Mouse (Mus musculus): ENCODE results near the gene Dvl1. TPM values are rescaled to one million over a fixed set of nuclear protein-coding genes. Genes with fewer than 3 reads are reported as not detected.

Gene Dvl1
- polyA plus RNA-seq, 1 experiment from 2014 or later, result 11.0 TPM

Other genes with a start within 250 kb of the Dvl1 start
- gene Slc35e2, start 246.0 kb upstream of the Dvl1 start, polyA plus RNA-seq (2014; fragmentation: Nextera tagmentation; extraction: Ambion mirVana), result 13.4 and 14.5 TPM in 2 replicates
- gene Cdk11b, start 222.5 kb upstream of the Dvl1 start, polyA plus RNA-seq (2014; fragmentation: Nextera tagmentation; extraction: Ambion mirVana), result 57.9 and 64.9 TPM in 2 replicates
- not detected in 2 replicates for gene Gm10563, start 202.0 kb upstream of the Dvl1 start, polyA plus RNA-seq (2014; fragmentation: Nextera tagmentation; extraction: Ambion mirVana)
- 13.6 and 13.7 TPM in 2 replicates for gene Mmp23, start 194.0 kb upstream of the Dvl1 start, polyA plus RNA-seq (2014; fragmentation: Nextera tagmentation; extraction: Ambion mirVana)
- gene Mib2, start 178.2 kb upstream of the Dvl1 start, polyA plus RNA-seq (2014; fragmentation: Nextera tagmentation; extraction: Ambion mirVana), result 10.4 and 12.2 TPM in 2 replicates
- 0.86 and 1.4 TPM in 2 replicates for gene Fndc10, start 153.1 kb upstream of the Dvl1 start, polyA plus RNA-seq (2014; fragmentation: Nextera tagmentation; extraction: Ambion mirVana)
- gene Ssu72, start 142.6 kb upstream of the Dvl1 start, polyA plus RNA-seq (2014; fragmentation: Nextera tagmentation; extraction: Ambion mirVana), result 122 and 125 TPM in 2 replicates
- gene Tmem240, start 112.6 kb upstream of the Dvl1 start, polyA plus RNA-seq (2014; fragmentation: Nextera tagmentation; extraction: Ambion mirVana), result 0.69 and 0.70 TPM in 2 replicates
- gene Atad3a, start 86.3 kb upstream of the Dvl1 start, polyA plus RNA-seq (2014; fragmentation: Nextera tagmentation; extraction: Ambion mirVana), result 156 and 161 TPM in 2 replicates
- 1.2 and 1.3 TPM in 2 replicates for gene Vwa1, start 72.7 kb upstream of the Dvl1 start, polyA plus RNA-seq (2014; fragmentation: Nextera tagmentation; extraction: Ambion mirVana)
- 0.25 and 0.39 TPM in 2 replicates for gene Tmem88b, start 61.5 kb upstream of the Dvl1 start, polyA plus RNA-seq (2014; fragmentation: Nextera tagmentation; extraction: Ambion mirVana)
- not detected in 2 replicates for gene Ankrd65, start 57.0 kb upstream of the Dvl1 start, polyA plus RNA-seq (2014; fragmentation: Nextera tagmentation; extraction: Ambion mirVana)
- 312 and 326 TPM in 2 replicates for gene Mrpl20, start 44.5 kb upstream of the Dvl1 start, polyA plus RNA-seq (2014; fragmentation: Nextera tagmentation; extraction: Ambion mirVana)
- gene Ccnl2, start 34.9 kb upstream of the Dvl1 start, polyA plus RNA-seq (2014; fragmentation: Nextera tagmentation; extraction: Ambion mirVana), result 132 and 140 TPM in 2 replicates
- 199 and 212 TPM in 2 replicates for gene Aurkaip1, start 16.1 kb upstream of the Dvl1 start, polyA plus RNA-seq (2014; fragmentation: Nextera tagmentation; extraction: Ambion mirVana)
- gene Mxra8, start 7.7 kb upstream of the Dvl1 start, polyA plus RNA-seq (2014; fragmentation: Nextera tagmentation; extraction: Ambion mirVana), result 14.9 and 16.6 TPM in 2 replicates
- 0.22 and 0.26 TPM in 2 replicates for gene Tas1r3, start 16.0 kb downstream of the Dvl1 start, polyA plus RNA-seq (2014; fragmentation: Nextera tagmentation; extraction: Ambion mirVana)
- gene Cptp, start 22.0 kb downstream of the Dvl1 start, polyA plus RNA-seq (2014; fragmentation: Nextera tagmentation; extraction: Ambion mirVana), result 16.4 and 16.9 TPM in 2 replicates
- gene Ints11, start 22.1 kb downstream of the Dvl1 start, polyA plus RNA-seq (2014; fragmentation: Nextera tagmentation; extraction: Ambion mirVana), result 79.3 and 86.8 TPM in 2 replicates
- 48.5 and 49.1 TPM in 2 replicates for gene Pusl1, start 44.4 kb downstream of the Dvl1 start, polyA plus RNA-seq (2014; fragmentation: Nextera tagmentation; extraction: Ambion mirVana)
- 16.1 and 17.9 TPM in 2 replicates for gene Acap3, start 44.4 kb downstream of the Dvl1 start, polyA plus RNA-seq (2014; fragmentation: Nextera tagmentation; extraction: Ambion mirVana)
- gene Ube2j2, start 96.4 kb downstream of the Dvl1 start, polyA plus RNA-seq (2014; fragmentation: Nextera tagmentation; extraction: Ambion mirVana), result 123 TPM in 2 replicates
- 56.9 and 59.0 TPM in 2 replicates for gene C1qtnf12, start 114.9 kb downstream of the Dvl1 start, polyA plus RNA-seq (2014; fragmentation: Nextera tagmentation; extraction: Ambion mirVana)
- gene B3galt6, start 145.2 kb downstream of the Dvl1 start, polyA plus RNA-seq (2014; fragmentation: Nextera tagmentation; extraction: Ambion mirVana), result 12.1 and 13.0 TPM in 2 replicates
- 130 TPM in 2 replicates for gene Sdf4, start 145.5 kb downstream of the Dvl1 start, polyA plus RNA-seq (2014; fragmentation: Nextera tagmentation; extraction: Ambion mirVana)
- gene Tnfrsf4, start 166.4 kb downstream of the Dvl1 start, polyA plus RNA-seq (2014; fragmentation: Nextera tagmentation; extraction: Ambion mirVana), result 0.85 TPM in 1 of 2 replicates, not detected in the other
- 0.92 and 1.0 TPM in 2 replicates for gene Tnfrsf18, start 178.8 kb downstream of the Dvl1 start, polyA plus RNA-seq (2014; fragmentation: Nextera tagmentation; extraction: Ambion mirVana)
- 0.12 and 0.56 TPM in 2 replicates for gene Ttll10, start 212.0 kb downstream of the Dvl1 start, polyA plus RNA-seq (2014; fragmentation: Nextera tagmentation; extraction: Ambion mirVana)

Measured in liver, embryonic 11.5 days (tissue).